Mouse (Mus musculus): ENCODE results near the gene Hs6st3.
A peak's percentile ranks its signal among the peaks of the same experiment; 100 is the strongest.

Gene Hs6st3

DNA sequence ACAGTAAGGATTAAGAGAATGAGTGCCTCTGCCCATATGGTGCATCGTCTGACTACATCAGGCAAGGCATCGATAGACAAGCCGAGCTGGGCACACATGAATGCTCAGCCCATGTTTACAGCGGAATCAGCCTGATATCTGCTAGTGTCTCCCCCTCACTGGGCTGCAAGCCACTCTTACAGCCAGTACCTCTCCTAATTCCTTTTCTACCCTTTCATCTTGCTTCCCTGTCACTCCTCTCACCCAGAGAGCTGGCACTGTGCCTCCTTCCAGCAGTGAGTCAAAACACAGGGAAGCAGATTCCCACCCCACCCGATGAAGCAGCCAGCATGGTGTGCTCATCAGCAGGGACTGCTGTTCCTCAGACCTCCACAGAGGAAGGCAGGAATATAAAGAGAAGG lies 527.6 kb downstream of the Hs6st3 start:
- DNase-seq: peak; percentile 10 to 14

DNA sequence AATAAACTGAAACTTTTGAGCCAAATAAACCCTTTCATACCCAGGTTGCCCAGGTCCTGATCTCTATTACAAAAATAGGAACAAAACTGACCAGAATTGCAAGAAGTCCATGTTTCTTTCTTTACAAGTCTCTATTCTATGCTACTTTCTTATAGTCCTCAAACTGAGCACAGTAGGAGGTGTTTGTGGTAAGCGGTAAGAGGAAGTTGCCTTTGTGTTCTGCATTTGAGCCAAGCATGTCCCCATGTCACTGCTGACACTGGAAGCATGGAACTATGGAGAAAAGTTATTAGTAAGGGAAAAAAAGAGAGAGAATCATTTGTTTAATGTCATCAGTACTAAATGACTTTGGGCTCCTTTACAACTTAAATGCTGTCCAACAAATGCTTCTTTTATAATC lies 529.3 kb downstream of the Hs6st3 start:
- DNase-seq: no peak

DNA sequence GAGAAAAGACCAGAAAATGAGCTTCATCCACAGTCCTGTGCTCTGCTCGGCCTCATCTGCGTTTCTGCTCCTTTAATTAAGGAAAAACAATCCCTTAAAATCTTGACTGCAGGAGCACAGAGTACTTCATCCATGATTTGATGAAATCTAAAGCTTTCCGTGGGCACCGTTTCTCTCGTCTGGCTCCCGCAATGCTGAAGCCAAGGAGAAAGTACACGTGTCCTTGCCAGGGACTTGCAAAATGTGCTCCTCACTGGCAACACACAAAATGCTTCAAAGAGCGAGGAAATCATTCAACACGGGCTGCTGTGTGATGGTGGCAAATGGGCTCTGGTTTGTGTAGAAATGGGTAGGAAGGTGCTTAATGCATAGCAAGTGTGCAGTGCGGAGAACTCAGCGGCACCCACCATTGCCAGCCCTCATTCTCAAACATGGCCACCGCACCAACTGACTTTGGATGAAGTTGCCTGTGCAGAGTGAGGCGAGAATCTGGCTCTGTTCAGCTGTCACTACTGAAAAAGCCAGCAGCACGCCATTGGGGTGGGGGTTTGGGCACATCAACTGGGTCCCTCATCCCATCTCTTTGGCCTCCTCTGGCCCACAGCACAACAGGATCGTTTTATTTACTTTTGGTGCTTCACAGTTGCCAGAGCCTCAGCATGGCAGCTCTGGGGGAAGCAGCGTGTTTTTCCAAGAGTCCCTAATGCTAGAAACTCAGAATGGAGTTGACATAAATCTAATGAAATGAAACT lies 532.9 kb downstream of the Hs6st3 start:
- DNase-seq: no peak

DNA sequence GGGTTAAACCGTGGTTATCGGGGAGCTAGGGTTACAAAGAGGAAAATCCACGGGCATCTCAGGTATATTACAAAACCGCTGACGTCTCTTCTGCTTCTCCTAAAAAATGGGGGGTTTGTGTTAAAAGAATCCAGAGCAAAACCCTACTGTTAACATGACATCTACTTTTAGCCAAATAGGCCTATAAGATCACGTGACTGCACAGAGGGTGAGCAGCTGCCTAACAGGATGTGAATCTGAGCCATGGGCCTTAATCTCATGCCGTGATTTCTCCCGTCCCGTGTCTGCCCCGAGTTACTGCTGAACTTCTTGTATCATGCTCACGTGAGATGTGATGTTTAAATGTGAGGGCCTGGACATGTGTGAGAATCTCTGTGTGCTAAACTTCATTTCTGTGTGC lies 540.4 kb downstream of the Hs6st3 start:
- no peak for DNase-seq

DNA sequence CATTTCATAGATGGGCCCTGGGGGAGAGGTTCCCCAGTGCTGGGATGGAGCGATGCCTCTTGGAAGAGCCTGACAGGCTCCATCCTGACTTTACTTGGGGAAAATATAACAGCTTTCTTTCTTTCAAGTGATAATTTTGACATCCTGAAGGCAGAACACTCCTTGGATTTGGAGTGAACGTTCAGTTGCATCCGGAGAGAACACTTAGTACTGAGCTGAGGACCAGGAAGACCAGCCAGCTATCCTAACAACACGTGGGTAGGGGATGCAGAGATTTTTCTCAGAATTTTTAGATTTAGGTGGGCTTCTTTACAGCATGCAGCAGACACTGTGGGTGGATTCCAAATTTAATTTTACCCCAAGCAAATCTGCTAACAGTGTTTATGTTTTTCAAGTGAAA lies 541.9 kb downstream of the Hs6st3 start:
- no peak for DNase-seq

DNA sequence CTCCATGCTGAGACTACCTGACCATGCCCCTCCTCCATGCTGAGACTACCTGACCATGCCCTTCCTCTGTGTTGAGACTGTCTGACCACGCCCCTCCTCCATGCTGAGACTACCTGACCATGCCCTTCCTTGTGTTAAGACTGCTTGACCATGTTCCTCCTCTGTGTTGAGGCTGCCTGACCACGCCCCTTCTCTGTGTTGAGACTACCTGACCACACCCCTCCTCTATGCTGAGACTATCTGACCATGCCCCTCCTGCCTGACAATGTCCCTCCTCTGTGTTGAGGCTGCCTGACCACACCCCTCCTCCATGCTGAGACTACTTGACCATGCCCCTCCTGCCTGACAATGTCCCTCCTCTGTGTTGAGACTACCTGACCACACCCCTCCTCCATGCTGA lies 549.7 kb downstream of the Hs6st3 start:
- DNase-seq: no peak

DNA sequence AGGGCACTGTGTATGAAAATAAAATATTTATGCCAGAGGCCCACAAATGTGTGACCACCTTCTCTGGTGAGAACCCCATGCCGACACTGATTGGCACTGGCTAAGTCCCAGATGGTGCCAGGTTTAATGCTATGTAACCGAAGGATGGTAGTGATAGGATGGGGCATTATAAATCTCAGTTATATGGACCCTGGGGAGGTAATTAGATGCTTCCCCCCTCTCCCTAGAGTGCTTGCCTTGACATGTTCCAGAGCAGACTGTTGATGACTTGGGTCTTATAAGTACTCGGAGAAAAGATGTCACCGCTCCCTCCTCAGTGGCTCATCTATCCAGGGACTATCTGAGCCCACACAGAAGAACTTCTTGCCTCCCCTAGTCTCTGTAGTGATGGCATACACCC lies 561.8 kb downstream of the Hs6st3 start:
- DNase-seq: no peak

DNA sequence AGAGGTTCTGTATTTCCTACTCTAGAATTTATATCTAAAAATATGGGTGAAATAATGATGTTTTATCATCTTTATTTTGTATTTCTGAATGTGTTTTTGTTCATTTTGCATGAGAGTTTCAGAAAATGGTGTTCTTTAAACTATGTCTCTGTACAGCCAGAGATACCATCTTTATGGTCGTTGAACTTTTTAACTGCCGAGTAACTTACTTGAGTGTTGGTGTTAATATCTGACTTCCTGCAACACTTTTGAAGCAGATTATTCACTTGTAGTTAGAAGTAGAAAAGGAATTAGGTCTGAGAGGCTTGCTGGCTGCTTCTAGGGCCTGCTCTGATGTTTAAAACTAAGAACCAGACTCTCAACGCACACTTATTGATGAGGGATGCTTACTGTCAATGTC lies 576.6 kb downstream of the Hs6st3 start:
- no peak for DNase-seq

DNA sequence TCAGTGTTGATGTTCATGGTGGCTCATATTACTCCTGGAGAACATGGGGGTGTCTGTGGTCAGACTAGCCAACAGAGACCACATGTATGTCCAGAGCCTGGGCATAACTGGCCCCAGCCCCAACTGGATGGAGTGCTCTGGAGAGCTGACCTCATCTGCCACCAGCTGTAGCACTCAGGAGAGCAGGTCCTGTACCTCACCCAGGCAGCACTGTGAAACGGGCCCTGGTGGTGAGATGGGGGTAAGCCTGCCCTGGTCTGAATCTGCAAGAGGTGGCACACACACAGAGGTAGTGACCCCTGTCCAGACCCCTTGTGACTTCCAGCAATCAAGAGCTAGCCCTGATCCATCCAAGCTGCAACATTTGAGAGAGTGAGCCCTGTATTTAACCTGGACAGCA lies 579.2 kb downstream of the Hs6st3 start:
- no peak for DNase-seq

DNA sequence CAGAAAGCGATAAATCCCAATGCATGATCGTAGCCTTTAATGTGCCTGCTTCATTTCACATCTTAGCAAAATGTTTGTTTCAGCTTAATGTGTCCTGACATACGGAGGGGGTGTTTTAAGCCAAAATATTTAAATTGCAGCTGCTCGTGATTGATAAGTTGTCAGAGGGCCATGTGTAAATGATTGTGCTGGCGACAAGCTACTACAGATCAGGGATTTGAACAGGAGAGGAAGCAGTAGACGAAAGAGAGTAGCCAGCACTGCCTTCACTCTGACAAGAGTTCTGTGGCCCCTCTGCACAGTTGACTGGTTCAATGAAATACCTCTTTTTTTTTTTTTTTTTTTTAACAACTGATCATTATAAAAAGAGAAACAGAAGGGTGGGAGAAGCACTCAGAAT lies 587.0 kb downstream of the Hs6st3 start:
- no peak for DNase-seq

DNA sequence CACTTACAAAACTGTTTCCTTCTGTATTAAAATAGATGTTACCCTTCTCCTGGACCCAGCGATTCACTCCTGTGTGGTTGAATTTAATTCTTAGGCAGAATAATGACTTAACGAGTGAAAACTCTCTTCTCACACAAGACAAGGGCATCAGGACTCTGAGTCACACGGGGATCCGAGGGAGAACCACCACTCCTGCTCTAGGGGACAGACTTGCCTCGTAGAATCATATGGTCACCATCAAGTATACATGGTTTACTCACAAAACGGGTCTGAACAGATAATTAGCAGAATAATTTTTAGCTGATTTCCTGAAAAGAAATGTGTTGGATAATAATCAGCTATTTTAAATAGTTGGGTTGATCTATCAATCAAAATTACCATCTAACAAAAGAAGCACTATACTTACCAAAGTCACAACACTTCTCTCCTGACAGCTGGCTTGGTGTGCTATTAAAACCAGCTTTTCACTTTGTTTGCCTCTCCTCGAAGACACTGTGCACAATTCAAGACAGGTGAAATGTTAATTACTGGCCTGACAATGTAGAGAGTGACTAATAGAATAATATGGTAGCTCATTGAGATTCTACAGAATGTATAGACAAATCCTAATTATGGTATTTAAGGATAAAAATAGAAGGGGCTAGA lies 593.4 kb downstream of the Hs6st3 start:
- no peak for DNase-seq

DNA sequence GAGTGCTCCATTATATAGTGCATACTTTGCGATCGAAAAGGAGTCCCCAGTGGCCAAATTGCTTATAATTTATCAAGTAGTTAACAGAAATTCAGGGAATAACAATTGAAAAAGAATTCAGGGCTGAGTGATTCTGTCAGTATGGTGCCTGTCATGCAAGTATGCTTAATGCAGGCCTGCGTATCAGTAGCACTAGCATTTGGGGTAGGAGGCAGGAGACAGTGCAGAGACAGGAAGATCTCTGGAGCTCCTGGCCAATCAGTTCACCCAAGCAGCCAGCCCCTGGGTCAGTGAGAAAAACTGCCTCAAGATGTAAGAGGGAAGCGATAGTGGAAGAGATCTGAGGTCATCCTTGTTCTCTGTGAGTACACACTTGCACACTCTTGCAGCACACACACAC lies 594.1 kb downstream of the Hs6st3 start:
- no peak for DNase-seq

DNA sequence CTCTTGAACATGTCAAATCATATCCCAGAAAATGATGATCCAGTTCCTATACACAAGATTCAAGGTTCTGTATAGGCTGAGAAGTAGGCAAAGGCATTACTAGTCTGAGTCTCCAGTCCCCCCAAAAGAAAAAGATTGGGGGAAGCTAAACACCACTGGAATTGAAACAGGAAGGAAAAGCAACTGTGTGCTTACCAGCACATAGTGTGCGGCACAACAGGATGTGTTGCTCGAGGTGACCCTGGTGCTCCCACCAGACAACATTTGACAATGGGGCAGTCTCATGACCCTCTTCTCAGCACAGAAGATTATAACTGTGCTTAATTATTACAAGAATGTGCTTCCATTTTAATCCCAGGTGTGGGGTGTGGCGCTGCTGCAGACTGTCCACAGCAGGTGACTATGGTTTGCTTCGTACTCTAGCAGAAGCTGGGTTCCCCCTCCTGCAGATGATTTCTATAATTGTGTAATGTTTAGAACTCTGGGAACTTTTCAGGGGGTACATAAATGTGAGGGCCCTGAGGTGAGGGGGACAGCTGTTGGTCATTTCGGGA lies 599.3 kb downstream of the Hs6st3 start:
- DNase-seq: no peak

DNA sequence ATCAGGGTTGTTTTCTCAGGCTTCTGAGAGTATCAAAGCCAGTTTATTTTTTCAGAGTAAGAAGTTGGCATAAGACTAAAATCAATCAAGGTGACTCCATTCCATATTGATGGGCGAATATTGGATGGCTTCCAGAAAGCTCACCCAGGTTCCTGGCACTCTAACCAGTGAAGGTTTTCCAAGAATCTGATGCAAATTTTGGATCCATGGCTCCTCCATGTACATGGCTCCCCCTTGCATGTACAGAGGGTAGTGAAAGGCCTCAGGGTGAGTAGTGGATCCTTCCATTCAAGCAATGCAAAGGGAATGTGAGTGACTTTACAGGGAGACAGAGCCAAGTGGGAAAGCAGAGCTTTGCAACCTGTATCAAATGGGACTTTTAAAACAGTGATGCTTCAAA lies 603.6 kb downstream of the Hs6st3 start:
- no peak for DNase-seq

DNA sequence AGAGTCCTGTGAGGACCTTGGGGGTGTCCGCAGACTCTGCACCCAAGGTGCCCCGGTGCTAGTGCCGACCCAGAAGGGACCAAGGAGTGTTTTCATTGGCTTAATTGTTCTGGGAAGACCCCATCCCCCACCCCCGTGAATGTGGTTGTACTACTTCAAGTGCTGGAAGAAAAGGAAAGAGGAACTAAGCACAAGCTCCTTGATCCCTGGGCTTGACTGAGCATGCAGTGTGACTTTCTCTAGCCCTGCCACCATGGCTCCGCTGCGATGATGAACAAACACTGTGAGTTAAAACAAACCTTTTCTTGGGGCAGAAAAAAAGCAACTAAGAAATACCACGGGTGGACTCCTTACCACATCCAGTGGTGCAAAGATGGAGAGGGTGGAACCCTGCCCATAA lies 623.2 kb downstream of the Hs6st3 start:
- no peak for DNase-seq

DNA sequence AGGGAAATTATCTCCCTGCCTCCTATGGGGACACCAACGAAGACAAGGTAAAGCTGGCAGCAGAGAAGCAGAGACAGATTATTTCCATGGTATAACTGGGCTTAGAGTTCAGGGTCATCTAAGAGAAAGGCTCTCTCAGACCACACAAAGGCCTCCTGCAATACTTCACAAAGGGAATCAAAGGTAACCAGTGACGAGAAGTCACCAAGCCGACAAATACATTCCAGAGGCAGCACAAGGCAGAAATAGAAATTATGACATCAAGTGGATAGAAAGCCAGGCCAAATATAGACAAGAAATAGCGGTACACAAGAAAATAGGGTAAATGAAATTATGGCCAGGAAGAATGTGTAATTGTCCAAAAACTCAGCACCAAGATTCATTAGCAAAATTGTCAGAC lies 633.9 kb downstream of the Hs6st3 start:
- DNase-seq: no peak

DNA sequence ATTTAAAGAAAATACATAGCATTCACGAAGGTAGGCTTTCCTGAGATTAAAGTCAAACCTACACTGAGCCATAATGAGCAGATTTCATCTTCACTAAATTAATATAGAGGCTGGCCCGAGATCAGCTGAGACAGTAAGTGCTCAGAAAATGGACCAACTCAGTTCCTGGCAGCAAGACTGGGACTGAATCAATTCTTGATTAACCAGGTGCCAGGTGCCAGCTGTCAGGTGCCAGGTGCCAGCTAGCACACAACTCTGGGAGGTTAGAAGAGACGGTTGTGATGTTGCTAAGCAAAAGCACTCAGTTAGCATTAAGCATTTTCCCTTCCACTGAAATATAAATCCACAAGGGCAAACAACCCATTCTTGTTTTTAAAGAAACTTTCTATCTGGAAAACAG lies 638.1 kb downstream of the Hs6st3 start:
- no peak for DNase-seq

DNA sequence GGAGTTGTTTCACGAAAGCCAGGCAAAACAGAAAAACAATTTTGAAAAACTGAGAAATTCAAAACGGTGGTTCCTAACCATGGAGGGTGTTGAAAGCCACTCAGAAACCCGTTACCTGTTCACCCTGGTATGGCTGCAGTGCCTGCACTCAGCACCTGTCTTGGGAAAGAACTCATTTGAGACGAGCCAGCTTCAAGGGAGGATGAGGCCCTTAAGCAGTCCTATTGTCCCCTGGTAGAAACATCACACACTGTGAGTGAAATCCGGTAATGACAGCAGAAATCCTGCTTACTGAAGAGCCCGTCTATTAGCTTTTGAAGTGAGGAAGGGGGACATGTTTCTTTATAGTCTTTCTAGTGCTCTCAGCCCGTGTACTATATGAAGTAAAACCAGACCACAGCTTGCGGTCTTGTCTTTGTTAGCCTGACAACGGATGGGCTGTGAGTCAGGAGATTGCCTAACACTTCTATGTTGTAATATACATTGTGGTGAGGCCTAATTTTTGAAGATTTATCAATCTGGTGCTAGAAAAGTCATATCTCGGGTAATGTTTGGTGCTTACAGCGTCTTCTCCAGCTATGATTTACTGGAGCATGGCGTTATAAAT lies 641.9 kb downstream of the Hs6st3 start:
- no peak for DNase-seq

DNA sequence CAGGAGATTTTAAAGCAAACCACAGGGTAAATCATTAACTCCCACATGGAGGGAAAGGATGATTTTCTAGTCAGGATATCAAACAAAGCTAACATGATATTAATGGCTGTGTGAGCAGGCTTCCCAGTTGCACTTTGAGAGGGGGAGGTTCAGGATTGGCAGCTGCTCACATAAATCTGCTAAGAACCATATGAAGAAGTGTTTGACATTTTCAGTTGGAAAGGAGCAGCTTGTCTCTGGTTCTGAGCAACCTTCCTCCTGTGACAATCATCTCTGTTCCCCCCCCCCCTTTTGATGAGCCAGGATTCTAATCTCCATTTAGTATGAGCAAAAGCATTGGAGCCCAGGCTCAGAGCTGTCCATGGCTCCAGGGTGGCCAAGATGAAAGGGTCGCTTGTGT lies 643.0 kb downstream of the Hs6st3 start:
- DNase-seq: no peak

DNA sequence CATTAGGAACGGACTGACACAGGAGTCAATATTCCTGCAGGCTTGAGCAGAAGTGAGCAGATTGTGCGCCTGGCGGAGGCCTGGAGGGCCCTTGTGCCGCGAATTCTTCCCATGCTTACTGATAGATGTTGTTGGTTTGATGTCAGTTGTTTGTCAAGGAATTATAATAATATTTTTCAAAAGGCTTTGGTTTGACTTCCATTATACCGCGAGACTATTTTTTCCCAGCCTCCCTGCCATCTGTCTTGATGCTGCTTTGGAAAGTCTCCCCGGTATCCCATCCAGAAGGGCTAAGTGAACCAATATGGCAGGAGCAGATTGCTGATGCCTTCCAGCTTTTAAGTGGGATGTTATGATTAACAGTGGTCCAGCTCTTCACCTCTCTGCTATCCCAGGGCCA lies 651.3 kb downstream of the Hs6st3 start:
- DNase-seq: no peak

DNA sequence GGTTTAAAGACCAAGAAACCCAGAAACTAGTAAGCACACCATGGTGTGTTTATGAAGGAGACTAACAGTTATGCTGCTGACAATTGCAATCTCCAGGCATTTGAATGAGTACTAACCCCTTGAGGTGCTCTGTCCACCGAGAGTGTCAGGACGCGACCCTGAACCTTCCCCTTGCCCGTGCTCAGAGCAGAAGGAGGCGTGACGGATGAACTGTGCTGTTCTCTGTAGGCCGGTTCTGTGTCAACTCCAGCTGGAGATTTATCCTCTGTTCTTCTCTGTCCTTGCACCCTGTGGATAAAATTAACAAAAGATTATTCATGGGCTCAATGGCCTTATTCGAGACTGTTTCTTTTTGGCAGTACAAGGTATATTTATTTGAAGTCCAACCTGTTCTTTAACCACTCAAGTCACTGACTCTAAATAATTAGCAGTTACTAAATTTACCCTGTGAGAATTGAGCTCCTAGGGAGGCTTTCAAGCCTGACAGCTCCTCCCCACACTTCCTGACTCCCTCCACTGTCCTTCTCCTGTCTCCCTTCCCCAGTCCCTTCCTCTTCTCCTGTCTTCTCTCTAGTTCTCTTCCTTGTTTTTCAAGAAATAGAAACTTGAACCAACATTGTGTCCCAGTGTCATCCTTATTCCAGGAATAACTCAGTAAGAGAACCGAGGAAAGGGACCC lies 659.2 kb downstream of the Hs6st3 start:
- no peak for DNase-seq

DNA sequence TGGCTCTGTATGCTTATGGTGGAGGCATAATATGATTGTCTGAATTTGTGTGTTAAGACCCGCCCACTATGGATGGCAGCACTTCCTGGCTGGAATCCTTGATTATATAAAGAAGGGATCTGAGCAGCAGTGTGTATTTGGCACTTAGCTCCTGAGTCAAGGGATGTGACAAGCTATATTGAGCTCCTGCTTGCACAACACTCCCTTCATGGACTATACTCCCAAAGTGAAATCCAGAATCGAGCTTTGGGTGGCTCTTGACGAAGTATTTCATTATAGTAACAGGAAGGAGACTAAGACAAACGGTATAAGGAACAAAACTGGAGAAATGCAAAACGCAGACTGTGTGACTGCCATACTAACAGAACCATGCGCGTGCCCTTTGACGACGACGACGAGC lies 660.4 kb downstream of the Hs6st3 start:
- no peak for DNase-seq

DNA sequence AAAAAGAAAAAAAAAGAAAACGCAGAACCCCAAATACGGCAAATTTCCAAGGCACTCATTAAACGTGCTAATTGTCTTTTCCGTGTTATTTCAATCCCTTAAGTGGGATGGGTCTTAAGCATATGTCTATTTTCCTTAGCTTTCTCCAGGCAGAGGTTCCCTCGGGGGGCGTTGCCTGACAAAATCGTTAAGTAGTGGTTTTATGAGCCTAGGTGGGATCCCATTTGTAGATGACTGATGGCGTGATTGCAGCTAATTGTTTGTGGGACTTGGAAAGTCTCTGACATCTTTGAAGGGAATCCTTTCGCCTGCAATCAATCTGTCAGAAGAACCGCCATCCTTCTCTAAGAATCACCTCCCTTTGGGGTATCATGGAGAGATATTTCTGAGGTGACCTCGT lies 662.7 kb downstream of the Hs6st3 start:
- no peak for DNase-seq

DNA sequence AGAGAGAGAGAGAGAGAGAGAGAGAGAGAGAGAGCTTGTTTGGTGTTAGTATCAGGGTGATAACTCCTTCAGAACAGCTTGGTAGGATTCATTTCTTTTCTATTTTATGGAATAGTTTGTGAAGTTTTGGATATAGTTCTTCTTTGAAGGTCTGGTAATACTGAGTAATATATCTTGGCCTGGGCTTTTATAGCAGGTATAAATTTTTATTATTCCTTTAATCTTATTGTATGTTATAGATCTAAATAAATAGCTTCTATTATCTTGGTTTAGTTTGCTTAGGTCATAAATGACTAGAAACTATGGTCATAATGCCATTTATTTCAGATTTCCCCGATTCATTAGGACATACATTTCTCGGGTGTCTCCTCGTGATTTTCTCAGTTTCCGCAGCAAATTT lies 675.8 kb downstream of the Hs6st3 start:
- no peak for DNase-seq
